Mouse (Mus musculus): ENCODE data around the gene Lnx2. TPM values are rescaled to one million over a fixed set of nuclear protein-coding genes. Genes with fewer than 3 reads are reported as not detected.

Lnx2 gene
- polyA plus RNA-seq (2015; fragmentation: Nextera tagmentation; extraction: Ambion mirVana): 9.7 and 10.2 TPM in 2 replicates

DNA sequence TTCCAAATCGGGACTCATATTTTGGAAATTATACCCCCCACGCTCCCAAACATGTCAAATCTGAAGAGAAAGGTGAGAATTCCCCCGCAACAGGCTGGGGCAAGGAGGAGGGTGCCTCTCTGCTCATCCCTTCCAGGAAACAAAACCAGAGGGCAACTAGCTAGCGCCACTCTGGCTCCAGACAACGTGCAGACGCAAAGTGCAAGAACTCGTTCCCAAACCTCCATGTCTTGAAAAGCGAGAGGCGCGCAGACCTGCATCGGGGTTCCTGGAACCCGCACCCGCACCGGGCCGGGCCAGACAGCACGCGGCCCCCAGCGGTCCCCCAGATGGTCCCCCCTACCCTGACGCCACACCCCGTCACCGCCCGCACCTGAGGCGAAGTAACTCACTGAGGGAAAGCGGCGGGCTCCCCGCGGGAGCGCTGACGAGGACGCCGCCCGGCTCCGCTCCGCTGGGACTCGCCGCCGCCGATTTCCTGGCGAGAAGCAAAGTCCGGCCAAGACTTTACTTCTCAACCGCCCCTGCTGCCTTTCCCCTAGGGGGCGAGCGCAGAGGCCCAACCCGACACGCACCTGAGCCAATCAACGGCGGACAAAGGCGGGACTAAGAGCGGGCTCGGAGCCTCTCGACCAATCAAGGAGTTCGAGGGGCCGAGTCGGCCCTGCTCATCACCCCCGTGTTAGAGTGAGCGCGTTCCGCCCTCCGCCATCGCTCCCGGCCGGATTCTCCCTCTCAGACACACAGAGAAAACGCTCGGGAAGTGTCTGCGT, at the start of gene Lnx2:
Gene Lnx2, minus strand, starts transcription at position 561 of the 773 bp plus-strand sequence.
- under 1% methylated on average over 65 of the region's 65 CpGs for WGBS
- 0 out of 2 replicates have a peak, but pooled peaks cover 9% of the 10 kb centered on the region for H3K4me1 ChIP-seq (replicated peaks; ENCODE audit: control insufficient read depth, insufficient read depth, low read length)
- TF ChIP-seq CTCF (IDR thresholded peaks at IDR 0.05; ENCODE audit: low read depth): peak; percentile 87
- H3K27me3 ChIP-seq (replicated peaks; ENCODE audit: control insufficient read depth, insufficient read depth, low read length): no peaks in the 10 kb centered on the region
- peak within 1 kb of the TSS; percentile 88 for H3K4me3 ChIP-seq (ENCODE audit: low read depth, low read length)
- peak within 1 kb of the TSS; percentile 85 for H3K9ac ChIP-seq (ENCODE audit: low read depth, low read length)
- H3K36me3 ChIP-seq (ENCODE audit: control insufficient read depth, insufficient read depth): 0 out of 2 replicates have a peak, but pooled peaks cover 3% of the 10 kb centered on the region
- peak within 1 kb of the TSS; percentile 94 for H3K27ac ChIP-seq (ENCODE audit: low read depth, low read length)
- H3K9me3 ChIP-seq (ENCODE audit: control insufficient read depth): no peaks in the 10 kb centered on the region
- peak within 1 kb of the TSS; percentile 90 for H3K4me2 ChIP-seq (replicated peaks; ENCODE audit: low read depth)
- ATAC-seq: peak; percentile 97

DNA sequence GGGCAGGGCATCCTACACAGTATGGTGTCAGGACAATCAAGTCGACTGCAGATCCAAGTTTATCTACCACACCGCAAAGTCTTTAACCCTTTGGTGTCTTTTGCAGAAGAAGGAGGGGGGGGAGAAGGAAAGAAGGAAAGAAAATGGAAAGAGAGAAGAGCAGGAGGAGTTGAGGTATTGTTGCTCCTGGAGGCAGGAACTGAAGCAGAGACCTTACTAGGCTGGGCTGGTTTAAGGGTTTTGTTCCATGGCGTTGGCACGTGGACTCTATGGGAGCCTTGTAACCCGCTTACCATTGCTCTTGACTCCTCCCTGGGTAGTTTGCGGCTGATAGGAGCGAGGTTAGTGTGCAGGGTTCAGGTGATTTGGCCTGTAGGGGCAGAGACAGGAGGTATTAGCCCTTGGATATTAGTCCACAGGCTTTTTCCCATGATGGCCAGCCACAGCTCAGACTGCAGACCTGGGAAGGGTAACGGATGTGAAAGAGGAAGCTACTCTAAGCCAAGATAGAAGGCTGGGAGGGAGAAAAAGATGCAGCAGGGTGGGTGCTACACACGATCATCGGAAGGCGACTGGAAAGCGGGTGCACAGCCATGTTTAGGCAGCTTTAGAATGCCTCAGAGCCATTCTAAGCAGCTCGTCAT, 49.3 kb upstream of the Lnx2 start:
- Histone ChIP-seq H3K4me1 (replicated peaks; ENCODE audit: control insufficient read depth, insufficient read depth, low read length) (no peaks in the 10 kb centered on the region), H3K27ac (ENCODE audit: low read depth, low read length) (no peak overlapping the region), H3K27me3 (replicated peaks; ENCODE audit: control insufficient read depth, insufficient read depth, low read length) (no peaks in the 10 kb centered on the region), H3K4me3 (ENCODE audit: low read depth, low read length) (no peak overlapping the region), H3K36me3 (ENCODE audit: control insufficient read depth, insufficient read depth) (no peaks in the 10 kb centered on the region), H3K9me3 (ENCODE audit: control insufficient read depth) (no peaks in the 10 kb centered on the region), H3K9ac (ENCODE audit: low read depth, low read length) (no peak overlapping the region), H3K4me2 (replicated peaks; ENCODE audit: low read depth) (no peak overlapping the region)
- WGBS: 84% methylated on average over 13 of the region's 13 CpGs
- no peak for TF ChIP-seq CTCF (IDR thresholded peaks at IDR 0.05; ENCODE audit: low read depth)
- no peak for ATAC-seq

- H3K9ac ChIP-seq (ENCODE audit: low read depth, low read length): no peak overlapping the region
- H3K27me3 ChIP-seq (replicated peaks; ENCODE audit: control insufficient read depth, insufficient read depth, low read length): no peaks in the 10 kb centered on the region
- no peak for TF ChIP-seq CTCF (IDR thresholded peaks at IDR 0.05; ENCODE audit: low read depth)
- H3K36me3 ChIP-seq (ENCODE audit: control insufficient read depth, insufficient read depth): no peaks in the 10 kb centered on the region
- H3K4me1 ChIP-seq (replicated peaks; ENCODE audit: control insufficient read depth, insufficient read depth, low read length): no peaks in the 10 kb centered on the region
- no peak overlapping the region for H3K4me2 ChIP-seq (replicated peaks; ENCODE audit: low read depth)
- H3K9me3 ChIP-seq (ENCODE audit: control insufficient read depth): no peaks in the 10 kb centered on the region
- no peak overlapping the region for H3K4me3 ChIP-seq (ENCODE audit: low read depth, low read length)
- H3K27ac ChIP-seq (ENCODE audit: low read depth, low read length): no peak overlapping the region
- ATAC-seq: no peak
- 68% methylated on average over 9 of the region's 9 CpGs for WGBS
Observed at GRCm38 (mm10) chr5:147124794-147125193, 48.4 kb upstream of the Lnx2 start.

DNA sequence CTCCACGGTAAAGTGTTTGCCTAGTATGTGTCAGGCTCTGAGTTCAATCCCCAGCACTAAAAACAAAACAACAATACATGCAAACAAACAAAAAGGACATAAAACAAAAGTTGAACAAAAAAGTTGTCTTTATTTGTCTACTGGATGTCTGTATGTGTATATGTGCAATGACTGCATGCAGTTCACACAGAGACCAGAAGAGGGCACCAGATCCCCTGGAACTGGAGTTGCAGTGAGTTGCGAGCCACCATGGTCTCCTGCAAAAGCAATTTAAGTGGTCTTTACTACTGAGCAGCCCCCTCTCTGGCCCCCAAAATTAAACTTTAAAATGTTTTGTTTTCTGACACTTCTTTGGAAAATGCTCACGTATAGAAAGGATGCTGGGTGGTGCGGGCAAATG, 44.8 kb upstream of the Lnx2 start:
- WGBS: 96% methylated on average over 4 of the region's 4 CpGs
- peak; percentile 40 for TF ChIP-seq CTCF (IDR thresholded peaks at IDR 0.05; ENCODE audit: low read depth)
- H3K9me3 ChIP-seq (ENCODE audit: control insufficient read depth): no peaks in the 10 kb centered on the region

DNA sequence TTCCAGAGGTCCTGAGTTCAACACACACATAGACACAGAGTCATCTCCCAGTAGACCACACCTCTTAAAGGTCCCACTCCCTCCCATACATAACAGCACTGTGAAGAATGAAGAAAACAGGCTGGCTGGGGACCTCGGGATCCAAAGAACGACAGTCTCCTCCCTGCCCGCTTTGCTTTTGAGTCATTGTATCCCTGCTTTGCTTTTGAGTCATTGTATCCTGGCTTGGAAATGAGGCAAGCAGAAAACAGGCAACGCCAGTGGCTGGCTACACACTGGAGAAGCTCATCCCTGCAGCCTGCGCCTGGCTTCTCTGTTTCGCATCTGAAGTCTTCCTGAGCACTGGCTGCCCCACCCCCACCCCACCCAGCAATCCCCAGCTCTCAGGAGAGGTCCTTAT, 40.6 kb upstream of the Lnx2 start:
- Histone ChIP-seq H3K27ac (ENCODE audit: low read depth, low read length) (no peak overlapping the region), H3K36me3 (ENCODE audit: control insufficient read depth, insufficient read depth) (peaks cover 7% of the 10 kb centered on the region; the same call in 1 of the 2 replicates), H3K4me3 (ENCODE audit: low read depth, low read length) (no peak overlapping the region), H3K27me3 (replicated peaks; ENCODE audit: control insufficient read depth, insufficient read depth, low read length) (no peaks in the 10 kb centered on the region), H3K9ac (ENCODE audit: low read depth, low read length) (no peak overlapping the region), H3K9me3 (ENCODE audit: control insufficient read depth) (no peaks in the 10 kb centered on the region), H3K4me1 (replicated peaks; ENCODE audit: control insufficient read depth, insufficient read depth, low read length) (no peaks in the 10 kb centered on the region), H3K4me2 (replicated peaks; ENCODE audit: low read depth) (no peak overlapping the region)
- 34% methylated on average over 6 of the region's 6 CpGs for WGBS
- ATAC-seq: no peak
- TF ChIP-seq CTCF (IDR thresholded peaks at IDR 0.05; ENCODE audit: low read depth): no peak

More for the DNA sequence above, 44.8 kb upstream of the Lnx2 start:
- H3K4me2 ChIP-seq (replicated peaks; ENCODE audit: low read depth): no peak overlapping the region
- no peak for ATAC-seq
- no peaks in the 10 kb centered on the region for H3K27me3 ChIP-seq (replicated peaks; ENCODE audit: control insufficient read depth, insufficient read depth, low read length)
- no peak overlapping the region for H3K9ac ChIP-seq (ENCODE audit: low read depth, low read length)
- H3K4me3 ChIP-seq (ENCODE audit: low read depth, low read length): no peak overlapping the region
- H3K36me3 ChIP-seq (ENCODE audit: control insufficient read depth, insufficient read depth): no peaks in the 10 kb centered on the region
- no peaks in the 10 kb centered on the region for H3K4me1 ChIP-seq (replicated peaks; ENCODE audit: control insufficient read depth, insufficient read depth, low read length)
- H3K27ac ChIP-seq (ENCODE audit: low read depth, low read length): no peak overlapping the region

GRCm38 (mm10) chr5:147115631-147116030, 39.2 kb upstream of the Lnx2 start:
- no peak overlapping the region for H3K4me3 ChIP-seq (ENCODE audit: low read depth, low read length)
- no peaks in the 10 kb centered on the region for H3K4me1 ChIP-seq (replicated peaks; ENCODE audit: control insufficient read depth, insufficient read depth, low read length)
- no peak for ATAC-seq
- H3K27ac ChIP-seq (ENCODE audit: low read depth, low read length): no peak overlapping the region
- peaks cover 16% of the 10 kb centered on the region for H3K36me3 ChIP-seq (ENCODE audit: control insufficient read depth, insufficient read depth)
- peak; percentile 46 for TF ChIP-seq CTCF (IDR thresholded peaks at IDR 0.05; ENCODE audit: low read depth)
- H3K4me2 ChIP-seq (replicated peaks; ENCODE audit: low read depth): no peak overlapping the region
- H3K9me3 ChIP-seq (ENCODE audit: control insufficient read depth): no peaks in the 10 kb centered on the region
- WGBS: 97% methylated on average over 4 of the region's 4 CpGs
- no peak overlapping the region for H3K9ac ChIP-seq (ENCODE audit: low read depth, low read length)
- no peaks in the 10 kb centered on the region for H3K27me3 ChIP-seq (replicated peaks; ENCODE audit: control insufficient read depth, insufficient read depth, low read length)

Data from intestine, postnatal 0 days (tissue).